Mouse (Mus musculus): ENCODE results near the gene Tusc2.

DNA sequence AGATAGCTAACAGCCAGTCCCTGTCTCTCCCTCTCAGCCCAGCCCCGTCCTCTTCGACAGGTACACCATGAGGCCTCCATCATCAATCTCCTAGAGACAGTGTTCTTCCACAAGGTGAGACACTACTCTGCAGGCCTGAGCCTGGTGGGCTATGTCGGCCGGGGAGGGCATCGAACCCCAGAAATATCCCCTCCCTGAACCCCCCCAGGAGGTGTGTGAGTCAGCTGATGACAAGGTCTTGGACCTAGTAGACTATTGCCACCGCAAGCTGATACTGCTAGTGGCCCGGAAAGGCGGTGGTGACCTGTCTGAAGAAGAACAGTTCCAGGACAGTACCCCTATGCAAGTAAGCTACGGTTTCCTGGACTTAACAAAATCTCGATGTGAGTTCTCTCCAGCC lies 14.2 kb upstream of the Tusc2 start:
- TF ChIP-seq POLR2A (IDR thresholded peaks at IDR 0.05; ENCODE audit: borderline replicate concordance, insufficient read depth, low read length) = no peak
- TF ChIP-seq CTCF (IDR thresholded peaks at IDR 0.05; ENCODE audit: borderline replicate concordance, insufficient read depth, low read depth, low read length) = no peak

All from cerebellum, adult 2 months (tissue).